Mouse (Mus musculus): Measurements from ENCODE around the gene Scamp3.

GRCm38 (mm10) chr3:89174844-89175243, 2.4 kb upstream of the Scamp3 start:
- TF ChIP-seq FLI1 (IDR thresholded peaks at IDR 0.05; ENCODE audit: low read length): no peak
- no peak for TF ChIP-seq GATA1 (IDR thresholded peaks at IDR 0.05; ENCODE audit: borderline replicate concordance, low read length)
